Mouse (Mus musculus) midbrain, embryonic 16.5 days (tissue): Measurements from ENCODE around the gene Snrpa. TPM values are rescaled to one million over a fixed set of nuclear protein-coding genes. Genes with fewer than 3 reads are reported as not detected.

Experiments
- ATAC-seq: fragments of 200-750 bp; cut with Nextera tagmentation; 2 replicates; pipeline ENCODE4 v1.8.0; 2017; ENCODE audit warnings: moderate TSS enrichment
- H3K27ac ChIP-seq: fragments of 300-500 bp; sonication (generic); 2 replicates; pipeline ENCODE4 v1.5.1; 2014; ENCODE audit warnings: mild to moderate bottlenecking, low read length, mixed read lengths
- H3K27me3 ChIP-seq: fragments of 300-500 bp; sonication (generic); 2 replicates; pipeline ENCODE4 v1.6.1; 2014; ENCODE audit warnings: low read depth, low read length, mixed read lengths; ENCODE audit not compliant: control insufficient read depth, insufficient read depth
- H3K36me3 ChIP-seq: fragments of 300-500 bp; sonication (generic); 2 replicates; pipeline ENCODE4 v1.6.1; 2014; ENCODE audit warnings: mild to moderate bottlenecking, low read length, moderate library complexity, mixed read lengths; ENCODE audit not compliant: control insufficient read depth, insufficient read depth
- H3K4me1 ChIP-seq: fragments of 300-500 bp; sonication (generic); 2 replicates; pipeline ENCODE4 v1.6.1; 2014; ENCODE audit warnings: mild to moderate bottlenecking, low read length, mixed read lengths; ENCODE audit not compliant: control insufficient read depth, insufficient read depth
- H3K4me2 ChIP-seq: fragments of 300-500 bp; sonication (generic); 2 replicates; pipeline ENCODE4 v1.6.1; 2014; ENCODE audit warnings: mild to moderate bottlenecking, low read length, mixed read lengths
- H3K4me3 ChIP-seq: fragments of 300-500 bp; sonication (generic); 2 replicates; pipeline ENCODE4 v1.5.1; 2014; ENCODE audit warnings: low read depth, mild to moderate bottlenecking, low read length, moderate library complexity, mixed read lengths
- H3K9ac ChIP-seq: fragments of 300-500 bp; sonication (generic); 2 replicates; pipeline ENCODE4 v1.6.1; 2014; ENCODE audit warnings: low read depth, low read length, mixed read lengths
- H3K9me3 ChIP-seq: fragments of 300-500 bp; sonication (generic); replicated peaks from 2 replicates; pipeline ENCODE4 v1.6.1; 2014; ENCODE audit warnings: mild to moderate bottlenecking, low read length, mixed read lengths; ENCODE audit not compliant: control insufficient read depth, poor library complexity, severe bottlenecking
- WGBS: fragments of 180-500 bp; shearing (Covaris S2); extraction: QIAGEN DNeasy Blood & Tissue Kit; methylation state at CpG from one replicate; pipeline ENCODE4 v1.1.7; 2014; 5-methylcytosine and 5-hydroxymethylcytosine counted together
- microRNA counts: library from miRNA; unstranded; fragments of <30 nt; microRNA quantifications from one replicate; lab custom pipeline; 2016
- microRNA-seq: library from miRNA; unstranded; fragments of <30 nt; microRNA quantifications from one replicate; pipeline ENCODE4, GENCODE M21; 2017
- polyA plus RNA-seq: library from polyadenylated mRNA; unstranded; fragments of >200 nt; fragmentation: Nextera tagmentation; extraction: Ambion mirVana; gene quantifications from 2 replicates; pipeline ENCODE4 v1.2.1, GENCODE M21; 2015

Snrpa gene
- polyA plus RNA-seq, 1 experiment from 2014 or later: 192 TPM

- WGBS: 20% methylated on average over 8 of the region's 8 CpGs
- Histone ChIP-seq H3K4me1 (peaks cover 51% of the 10 kb centered on the region), H3K4me3 (no peak overlapping the region), H3K9ac (no peak overlapping the region), H3K4me2 (0 out of 2 replicates have a peak overlapping the region, but pooled peaks have one; percentile 1), H3K27ac (peak overlapping the region; percentile 54), H3K36me3 (peaks cover 23% of the 10 kb centered on the region), H3K9me3 (no peaks in the 10 kb centered on the region), H3K27me3 (no peaks in the 10 kb centered on the region)
- ATAC-seq: peak; percentile 85
Observed at GRCm38 (mm10) chr7:27159882-27160281, 36.2 kb downstream of the Snrpa start.

- 89% methylated on average over 6 of the region's 6 CpGs for WGBS
- no peaks in the 10 kb centered on the region for H3K9me3 ChIP-seq
- H3K4me1 ChIP-seq: peaks cover 44% of the 10 kb centered on the region
- no peak overlapping the region for H3K4me2 ChIP-seq
- H3K4me3 ChIP-seq: no peak overlapping the region
- no peak overlapping the region for H3K27ac ChIP-seq
- no peak overlapping the region for H3K9ac ChIP-seq
- H3K36me3 ChIP-seq: peaks cover 17% of the 10 kb centered on the region
- no peak for ATAC-seq
- no peaks in the 10 kb centered on the region for H3K27me3 ChIP-seq
Observed at GRCm38 (mm10) chr7:27159256-27159655, 36.8 kb downstream of the Snrpa start.

- H3K4me3 ChIP-seq: no peak overlapping the region
- no peak overlapping the region for H3K4me2 ChIP-seq
- no peak overlapping the region for H3K9ac ChIP-seq
- H3K27ac ChIP-seq: no peak overlapping the region
- peaks cover 34% of the 10 kb centered on the region for H3K4me1 ChIP-seq
- H3K27me3 ChIP-seq: no peaks in the 10 kb centered on the region
- no peaks in the 10 kb centered on the region for H3K9me3 ChIP-seq
- ATAC-seq: no peak
- peaks cover 17% of the 10 kb centered on the region for H3K36me3 ChIP-seq
- WGBS: 97% methylated on average over 9 of the region's 9 CpGs
Observed at GRCm38 (mm10) chr7:27158171-27158570, 37.9 kb downstream of the Snrpa start.

GRCm38 (mm10) chr7:27156005-27156404, 40.1 kb downstream of the Snrpa start:
- H3K9me3 ChIP-seq: no peaks in the 10 kb centered on the region
- H3K9ac ChIP-seq: no peak overlapping the region
- no peak overlapping the region for H3K4me2 ChIP-seq
- peaks cover 12% of the 10 kb centered on the region for H3K4me1 ChIP-seq
- 84% methylated on average over 13 of the region's 13 CpGs for WGBS
- peaks cover 17% of the 10 kb centered on the region for H3K36me3 ChIP-seq
- H3K4me3 ChIP-seq: no peak overlapping the region
- H3K27ac ChIP-seq: no peak overlapping the region
- no peaks in the 10 kb centered on the region for H3K27me3 ChIP-seq
- no peak for ATAC-seq

GRCm38 (mm10) chr7:27153205-27153764, 42.8 kb downstream of the Snrpa start, which contains the start of gene Cyp2t4:
TSS of gene Cyp2t4 (plus strand) at chr7:27153714.
- no peak within 1 kb of the TSS for H3K9ac ChIP-seq
- no peak for ATAC-seq
- H3K4me2 ChIP-seq: no peak within 1 kb of the TSS
- H3K4me3 ChIP-seq: no peak within 1 kb of the TSS
- WGBS: 82% methylated on average over 10 of the region's 10 CpGs
- no peaks in the 10 kb centered on the region for H3K9me3 ChIP-seq
- no peaks in the 10 kb centered on the region for H3K4me1 ChIP-seq
- no peaks in the 10 kb centered on the region for H3K27me3 ChIP-seq
- peaks cover 11% of the 10 kb centered on the region for H3K36me3 ChIP-seq
- H3K27ac ChIP-seq: no peak within 1 kb of the TSS

MicroRNAs within 50 kb of the gene (microRNA counts, 519-probe panel; counts per million panel counts)
- microRNA mmu-miR-1191 (lab: Ali Mortazavi, UCI): 1,299 counts per million, percentile 25 among the panel's probes with 10 or more counts

Small RNA genes lying within 50 kb of the gene (microRNA-seq; reads per million reads assigned to microRNA genes)
- gene Mir1191 (2.6 reads per million, percentile 12 among the genes with 10 or more reads in this experiment), gene Mir3101 (1.2 reads per million)

Other genes with a start within 250 kb of the Snrpa start
- not detected in 2 replicates for gene Cyp2a12, start 167.2 kb downstream of the Snrpa start, polyA plus RNA-seq
- 0.15 TPM in 1 of 2 replicates, not detected in the other for gene Cyp2f2, start 76.4 kb downstream of the Snrpa start, polyA plus RNA-seq
- gene Cyp2t4, start 42.6 kb downstream of the Snrpa start, polyA plus RNA-seq: 0.21 and 0.25 TPM in 2 replicates
- 91.5 and 95.7 TPM in 2 replicates for gene Egln2, start 29.5 kb downstream of the Snrpa start, polyA plus RNA-seq
- gene Rab4b, start 17.4 kb downstream of the Snrpa start, polyA plus RNA-seq: 104 and 106 TPM in 2 replicates
- gene Gm21983, start 15.2 kb downstream of the Snrpa start, polyA plus RNA-seq: 0.54 and 0.72 TPM in 2 replicates
- 18.2 and 18.8 TPM in 2 replicates for gene Mia, start 15.1 kb downstream of the Snrpa start, polyA plus RNA-seq
- 3.1 and 4.1 TPM in 2 replicates for gene BC024978, start 490 bp downstream of the Snrpa start, polyA plus RNA-seq
- gene Itpkc, start 32.4 kb upstream of the Snrpa start, polyA plus RNA-seq: 6.0 and 7.0 TPM in 2 replicates
- 21.1 and 23.7 TPM in 2 replicates for gene Coq8b, start 36.8 kb upstream of the Snrpa start, polyA plus RNA-seq
- 51.2 and 53.6 TPM in 2 replicates for gene Numbl, start 62.2 kb upstream of the Snrpa start, polyA plus RNA-seq
- gene Ltbp4, start 141.4 kb upstream of the Snrpa start, polyA plus RNA-seq: 14.1 and 14.3 TPM in 2 replicates
- gene Shkbp1, start 159.7 kb upstream of the Snrpa start, polyA plus RNA-seq: 47.4 and 55.1 TPM in 2 replicates
- gene Gm20479, start 161.1 kb upstream of the Snrpa start, polyA plus RNA-seq: not detected in 2 replicates